Mouse (Mus musculus): Measurements from ENCODE around the gene Cfap61.
A peak's percentile ranks its signal among the peaks of the same experiment; 100 is the strongest.

Cfap61 gene

DNA sequence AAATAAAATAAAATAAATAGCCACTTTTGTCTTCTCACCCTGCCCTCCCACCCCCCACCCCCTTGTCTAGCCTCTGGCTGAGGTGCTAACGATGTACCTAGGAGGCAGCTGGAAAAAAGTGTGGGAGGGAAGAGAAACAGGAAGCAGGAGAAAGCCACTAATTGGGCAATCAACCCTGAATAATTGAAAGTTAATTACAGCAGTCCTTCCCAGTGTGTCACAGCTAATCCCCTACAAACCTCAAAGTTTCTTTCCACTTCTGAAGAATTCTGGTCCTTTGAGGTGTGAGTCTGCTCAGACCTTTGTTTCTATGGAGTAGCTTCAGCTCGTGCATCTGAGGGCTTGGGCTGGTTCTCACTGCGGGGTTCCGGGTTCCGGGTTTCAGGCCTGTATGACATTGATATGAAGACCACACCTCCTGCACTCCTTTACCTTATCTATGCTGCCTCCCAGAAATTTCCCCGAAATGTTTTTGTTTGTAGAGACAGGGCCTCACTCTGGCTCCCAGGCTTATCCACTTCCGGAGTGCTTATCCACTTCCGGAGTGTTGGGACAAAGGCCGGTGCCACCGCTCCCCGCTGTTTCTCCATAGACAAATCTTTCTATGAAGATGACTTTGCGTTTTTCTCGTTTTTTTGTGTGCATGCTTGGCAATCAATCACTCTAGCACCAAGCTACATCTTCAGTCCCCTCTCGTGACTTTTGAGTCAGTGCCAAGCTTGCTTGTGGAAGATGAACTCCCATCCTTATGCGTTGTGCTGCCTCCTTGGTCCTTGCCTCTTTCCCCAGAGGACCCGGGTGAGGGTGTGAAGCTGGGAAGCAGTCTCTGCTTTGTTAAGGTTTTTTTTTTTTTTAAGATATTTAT lies 164.5 kb downstream of the Cfap61 start:
- peak; percentile 17 for DNase-seq

DNA sequence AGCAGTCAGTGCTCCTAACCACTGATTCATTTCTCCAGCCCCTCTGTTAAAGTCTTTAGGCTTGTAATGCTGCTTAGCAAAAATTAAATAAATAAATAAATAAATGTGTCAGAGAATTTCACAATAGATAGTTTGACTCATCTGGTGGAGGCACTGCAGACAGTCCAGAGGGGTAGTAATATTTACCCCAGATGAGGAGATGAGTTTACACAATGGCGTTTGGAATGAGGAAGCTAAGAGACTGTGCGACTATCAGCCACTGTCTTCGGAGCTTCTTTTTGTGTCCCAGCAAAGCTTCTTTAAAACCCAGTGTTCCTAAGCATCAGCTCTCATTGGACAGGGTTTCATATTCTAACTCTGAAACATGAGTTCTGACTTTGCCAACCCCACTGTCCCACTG lies 165.3 kb downstream of the Cfap61 start:
- no peak for DNase-seq

GRCm38 (mm10) chr2:146100489-146101060 lies 166.0 kb downstream of the Cfap61 start:
- DNase-seq: no peak

- no peak for DNase-seq
These were observed 168.0 kb downstream of the Cfap61 start for GRCm38 (mm10) chr2:146102600-146102999.

GRCm38 (mm10) chr2:146105341-146105740 lies 170.8 kb downstream of the Cfap61 start:
- peak; percentile 2 for DNase-seq

GRCm38 (mm10) chr2:146107980-146108379 lies 173.4 kb downstream of the Cfap61 start:
- DNase-seq: no peak

GRCm38 (mm10) chr2:146109921-146110320 lies 175.3 kb downstream of the Cfap61 start:
- DNase-seq: no peak

- DNase-seq: no peak
These were observed 181.7 kb downstream of the Cfap61 start for GRCm38 (mm10) chr2:146116282-146116681.

GRCm38 (mm10) chr2:146116726-146117125 lies 182.1 kb downstream of the Cfap61 start:
- no peak for DNase-seq

DNA sequence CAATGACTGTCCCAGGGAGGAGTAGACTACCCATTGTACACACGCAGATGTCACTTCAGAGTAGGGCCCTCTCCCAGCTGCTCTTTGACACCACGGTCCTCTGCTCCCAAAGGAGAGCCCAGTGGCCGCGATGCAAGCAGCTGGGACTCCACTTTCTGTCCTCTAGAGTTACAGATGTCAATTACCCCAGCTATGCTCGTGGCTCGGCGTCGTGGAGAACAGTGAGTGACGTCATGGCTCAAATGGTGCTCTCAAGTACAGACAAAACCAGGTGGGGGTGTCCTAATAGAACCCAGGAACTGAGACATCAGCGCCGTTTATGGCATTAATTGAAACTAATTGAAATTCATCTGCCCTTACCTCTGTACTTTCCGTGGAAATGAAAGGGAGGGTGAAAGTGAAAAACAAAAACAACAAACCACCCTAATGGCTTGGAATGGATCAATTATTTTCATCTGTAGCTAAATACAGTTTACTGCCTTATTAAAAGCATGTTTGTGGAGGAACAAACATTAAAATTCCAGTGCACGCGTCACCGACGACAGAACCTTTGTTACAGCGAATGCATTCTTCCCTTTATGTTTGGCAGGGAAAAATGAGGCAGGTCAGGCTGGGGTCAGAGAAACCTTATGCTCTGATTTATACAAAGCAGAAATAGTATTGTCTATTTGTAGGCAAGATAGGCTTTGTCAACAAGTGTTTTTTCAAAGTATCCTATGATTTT lies 182.8 kb downstream of the Cfap61 start:
- DNase-seq: no peak

DNA sequence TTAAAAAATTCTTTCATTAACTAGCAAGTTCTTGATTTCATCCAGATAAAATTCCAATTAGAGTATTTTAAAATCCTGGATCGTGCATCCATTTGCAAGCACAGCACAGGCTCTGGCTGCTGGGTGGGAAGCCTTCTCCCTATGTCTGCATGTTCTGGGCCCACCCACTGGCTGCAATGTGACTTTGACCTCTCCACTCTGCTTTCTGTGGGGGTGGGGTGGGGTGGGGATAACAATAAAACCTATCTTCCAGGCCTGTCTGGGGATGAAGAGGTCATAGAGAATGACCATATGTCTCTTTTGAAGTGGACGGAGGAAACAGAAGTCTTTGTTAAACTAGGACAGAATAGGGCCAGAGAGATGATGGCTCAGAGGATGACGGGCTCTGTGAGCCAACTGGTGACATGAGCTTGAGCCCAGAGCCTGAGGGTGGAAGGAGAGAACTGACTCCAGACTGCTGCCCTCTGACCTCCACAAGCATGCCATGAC lies 183.4 kb downstream of the Cfap61 start:
- no peak for DNase-seq

- DNase-seq: no peak
These were observed 187.0 kb downstream of the Cfap61 start for GRCm38 (mm10) chr2:146121551-146121950.

- no peak for DNase-seq
These were observed 190.5 kb downstream of the Cfap61 start for GRCm38 (mm10) chr2:146125129-146125528.

DNA sequence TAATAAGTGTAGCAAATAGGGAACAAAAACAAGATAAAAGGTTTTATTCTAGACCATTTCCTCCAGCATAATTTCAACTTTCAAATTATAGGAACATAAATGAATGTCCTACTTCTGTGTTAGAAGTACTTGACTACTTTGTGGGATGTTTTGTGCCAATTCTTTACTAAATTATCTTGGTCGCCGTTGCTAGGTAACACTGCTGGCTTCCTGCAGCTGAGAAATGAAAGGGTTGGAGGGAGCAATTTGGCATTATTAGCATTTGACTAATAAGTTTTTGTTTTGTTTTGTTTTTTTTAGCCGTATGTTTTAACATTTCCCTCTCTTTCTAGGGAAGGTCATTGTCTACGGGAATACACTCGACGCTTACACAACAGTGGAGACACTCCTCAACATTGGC lies 194.0 kb downstream of the Cfap61 start:
- DNase-seq: no peak

DNA sequence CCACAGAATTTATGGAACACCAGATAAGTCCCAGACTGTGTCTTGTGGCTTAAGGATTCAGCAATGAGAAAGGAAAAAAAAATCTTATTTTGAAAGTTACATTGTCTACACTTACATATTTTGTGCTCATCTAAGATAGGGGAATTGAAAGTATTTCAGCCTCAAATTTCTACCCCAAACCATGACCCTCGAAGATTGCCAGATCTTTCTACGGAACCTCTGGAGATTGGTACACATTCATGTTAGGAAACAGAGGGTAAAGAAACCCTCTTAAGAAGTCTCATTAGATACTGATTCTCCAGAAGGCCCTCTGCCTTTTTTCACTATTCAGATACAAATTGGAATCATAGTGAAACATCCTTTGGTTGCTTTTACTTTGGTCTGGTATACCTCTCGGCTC lies 195.9 kb downstream of the Cfap61 start:
- DNase-seq: no peak

DNA sequence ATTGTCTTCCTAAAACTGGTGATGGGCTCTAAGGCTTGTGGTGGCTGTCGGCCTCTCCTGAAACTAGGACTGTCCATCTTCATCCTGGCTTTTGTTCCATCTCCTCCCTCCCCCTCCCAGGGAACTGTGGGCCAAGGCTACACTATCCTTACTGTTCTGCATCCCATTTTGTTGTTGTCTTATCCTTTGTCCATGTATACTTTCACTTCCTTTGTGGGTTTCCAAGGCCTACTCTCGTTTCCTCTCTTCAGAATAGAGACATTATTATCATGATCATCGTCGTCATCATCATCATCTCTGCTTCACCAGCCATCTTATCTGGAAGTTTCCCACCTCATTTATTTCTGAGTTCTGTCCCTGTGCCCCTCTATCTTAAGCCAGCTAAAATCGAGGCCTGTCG lies 199.7 kb downstream of the Cfap61 start:
- DNase-seq: no peak

- DNase-seq: no peak
These were observed 206.1 kb downstream of the Cfap61 start for GRCm38 (mm10) chr2:146140711-146141110.

DNA sequence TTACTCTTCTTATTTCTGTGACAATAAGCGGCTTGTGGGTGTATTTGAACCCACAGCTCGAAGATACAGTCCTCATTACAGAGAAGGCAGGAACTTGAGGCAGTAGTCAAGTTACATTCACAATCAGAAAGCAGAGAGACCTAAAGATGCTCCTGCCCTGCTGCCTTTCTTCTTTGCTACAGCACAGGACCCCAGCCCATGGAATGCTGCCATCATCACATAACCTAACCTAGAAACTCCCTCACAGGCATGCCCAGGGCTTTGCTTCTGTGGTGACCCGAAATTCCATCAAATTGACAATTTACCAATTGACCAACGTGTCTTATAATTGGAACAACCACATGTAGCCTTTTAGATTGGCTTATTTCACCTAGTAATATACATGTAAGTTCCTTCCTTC lies 212.7 kb downstream of the Cfap61 start:
- DNase-seq: no peak

- no peak for DNase-seq
These were observed 213.2 kb downstream of the Cfap61 start for GRCm38 (mm10) chr2:146147801-146148200.

- no peak for DNase-seq
These were observed 214.8 kb downstream of the Cfap61 start for GRCm38 (mm10) chr2:146149206-146149974.

DNA sequence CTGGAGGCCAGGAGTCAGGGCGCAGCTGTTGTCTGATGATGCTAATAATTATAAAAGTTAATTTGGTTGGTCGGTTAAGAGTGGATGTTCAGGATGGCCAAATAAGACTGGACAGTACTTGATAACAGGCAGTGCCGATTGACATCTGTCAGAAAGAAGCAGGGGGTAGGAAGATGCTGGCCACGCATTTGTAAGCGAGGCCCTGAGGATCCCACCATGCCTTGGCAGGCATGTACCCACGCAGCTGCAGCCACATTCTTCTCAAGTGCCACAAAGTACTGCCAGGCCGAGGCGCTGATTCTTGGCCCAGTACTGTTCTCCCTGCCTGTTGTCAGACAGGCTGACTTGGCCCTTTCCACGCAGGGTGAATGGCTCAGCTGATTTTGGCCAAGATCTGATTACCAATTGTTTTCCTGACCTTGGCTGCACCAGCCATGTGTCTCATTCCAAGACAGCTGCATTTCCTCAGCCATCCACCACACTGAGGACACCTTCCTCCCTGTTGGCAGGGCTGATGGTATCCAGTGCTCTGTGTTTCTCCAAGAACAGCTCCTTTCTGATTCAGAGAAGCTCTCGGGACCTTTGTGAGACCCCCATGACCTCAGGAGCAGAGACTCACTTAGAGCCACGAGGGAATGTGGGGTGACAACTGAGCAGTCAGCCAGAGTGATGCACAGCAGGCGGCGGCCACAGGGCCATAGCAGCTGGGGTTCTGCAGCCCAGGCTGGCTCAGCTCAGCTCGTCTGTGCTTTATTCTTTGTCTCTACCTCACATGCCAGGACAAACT lies 233.6 kb downstream of the Cfap61 start:
- peak; percentile 57 for DNase-seq

DNA sequence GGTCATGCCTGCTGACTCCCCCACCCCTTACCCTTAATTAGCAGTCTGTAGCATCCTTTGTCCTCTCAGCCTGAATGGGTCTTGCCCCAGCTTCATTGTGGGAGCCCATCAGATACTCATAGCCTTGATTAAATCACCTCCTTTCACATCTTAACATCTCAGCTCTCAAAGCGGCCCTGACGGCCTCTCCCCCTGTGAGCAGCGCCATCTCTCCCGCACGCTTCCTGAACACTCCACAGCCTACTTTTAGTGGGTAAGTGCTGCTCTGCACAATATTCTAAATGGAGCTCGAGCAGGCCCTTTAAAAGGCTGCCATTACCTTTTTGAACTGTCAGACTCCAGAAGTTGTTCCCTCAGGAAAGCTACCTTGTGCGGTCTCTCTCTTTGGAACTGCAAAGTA lies 234.9 kb downstream of the Cfap61 start:
- no peak for DNase-seq
